Mouse (Mus musculus) liver, embryonic 12.5 days (tissue): Measurements from ENCODE around the gene Galk2. TPM values are rescaled to one million over a fixed set of nuclear protein-coding genes. Genes with fewer than 3 reads are reported as not detected.

Source experiments
- ATAC-seq: fragments of 200-750 bp; cut with Nextera tagmentation; 2 replicates; pipeline ENCODE4 v1.8.0; 2017; ENCODE audit warnings: moderate number of reproducible peaks, mild to moderate bottlenecking, moderate library complexity
- H3K27ac ChIP-seq: fragments of 300-500 bp; sonication (generic); 2 replicates; pipeline ENCODE4 v1.5.1; 2016; ENCODE audit warnings: mild to moderate bottlenecking
- H3K27me3 ChIP-seq: fragments of 300-500 bp; sonication (generic); replicated peaks from 2 replicates; pipeline ENCODE4 v1.6.1; 2016; ENCODE audit warnings: mild to moderate bottlenecking, moderate library complexity
- H3K36me3 ChIP-seq: fragments of 300-500 bp; sonication (generic); 2 replicates; pipeline ENCODE4 v1.6.1; 2016; ENCODE audit warnings: mild to moderate bottlenecking, moderate library complexity
- H3K4me1 ChIP-seq: fragments of 300-500 bp; sonication (generic); 2 replicates; pipeline ENCODE4 v1.6.1; 2016
- H3K4me2 ChIP-seq: fragments of 300-500 bp; sonication (generic); 2 replicates; pipeline ENCODE4 v1.6.1; 2016; ENCODE audit warnings: mild to moderate bottlenecking, moderate library complexity
- H3K4me3 ChIP-seq: fragments of 300-500 bp; sonication (generic); 2 replicates; pipeline ENCODE4 v1.5.1; 2016; ENCODE audit warnings: mild to moderate bottlenecking, moderate library complexity
- H3K9ac ChIP-seq: fragments of 300-500 bp; sonication (generic); 2 replicates; pipeline ENCODE4 v1.6.1; 2016; ENCODE audit warnings: mild to moderate bottlenecking, moderate library complexity
- H3K9me3 ChIP-seq: fragments of 300-500 bp; sonication (generic); replicated peaks from 2 replicates; pipeline ENCODE4 v1.6.1; 2016; ENCODE audit warnings: mild to moderate bottlenecking, moderate library complexity
- WGBS: fragments of 180-500 bp; shearing (Covaris S2); methylation state at CpG from one replicate; pipeline ENCODE4 v1.1.7; 2016; ENCODE audit not compliant: insufficient replicate concordance; 5-methylcytosine and 5-hydroxymethylcytosine counted together
- polyA plus RNA-seq: library from polyadenylated mRNA; unstranded; fragments of >200 nt; fragmentation: Nextera tagmentation; extraction: Ambion mirVana; gene quantifications from 2 replicates; pipeline ENCODE4 v1.2.1, GENCODE M21; 2016

Galk2 gene
- polyA plus RNA-seq, 1 experiment from 2014 or later = 13.2 TPM

GRCm38 (mm10) chr2:125929396-125929795 is 70.5 kb downstream of the Galk2 start:
- no peak overlapping the region for H3K9ac ChIP-seq
- H3K36me3 ChIP-seq = peaks cover 13% of the 10 kb centered on the region
- H3K4me2 ChIP-seq = no peak overlapping the region
- ATAC-seq = no peak
- no peak overlapping the region for H3K27ac ChIP-seq
- no peaks in the 10 kb centered on the region for H3K9me3 ChIP-seq
- 80% methylated on average over 3 of the region's 3 CpGs for WGBS
- no peaks in the 10 kb centered on the region for H3K27me3 ChIP-seq
- H3K4me3 ChIP-seq = no peak overlapping the region
- H3K4me1 ChIP-seq = no peaks in the 10 kb centered on the region

GRCm38 (mm10) chr2:125929872-125930271 is 71.0 kb downstream of the Galk2 start:
- H3K9ac ChIP-seq = no peak overlapping the region
- H3K4me2 ChIP-seq = no peak overlapping the region
- ATAC-seq = no peak
- H3K27ac ChIP-seq = no peak overlapping the region
- peaks cover 13% of the 10 kb centered on the region for H3K36me3 ChIP-seq
- H3K9me3 ChIP-seq = no peaks in the 10 kb centered on the region
- no peak overlapping the region for H3K4me3 ChIP-seq
- 66% methylated on average over 2 of the region's 2 CpGs for WGBS
- H3K4me1 ChIP-seq = no peaks in the 10 kb centered on the region
- no peaks in the 10 kb centered on the region for H3K27me3 ChIP-seq

- no peak for ATAC-seq
- H3K27ac ChIP-seq = no peak overlapping the region
- WGBS = 70% methylated on average over 5 of the region's 5 CpGs
- no peak overlapping the region for H3K9ac ChIP-seq
- H3K27me3 ChIP-seq = no peaks in the 10 kb centered on the region
- no peaks in the 10 kb centered on the region for H3K9me3 ChIP-seq
- no peak overlapping the region for H3K4me2 ChIP-seq
- H3K36me3 ChIP-seq = peaks cover 13% of the 10 kb centered on the region
- H3K4me3 ChIP-seq = no peak overlapping the region
- no peaks in the 10 kb centered on the region for H3K4me1 ChIP-seq
These were observed 72.3 kb downstream of the Galk2 start for GRCm38 (mm10) chr2:125931193-125931592.

GRCm38 (mm10) chr2:125932734-125933133 is 73.8 kb downstream of the Galk2 start:
- H3K9me3 ChIP-seq = no peaks in the 10 kb centered on the region
- peaks cover 13% of the 10 kb centered on the region for H3K36me3 ChIP-seq
- H3K4me3 ChIP-seq = no peak overlapping the region
- no peak overlapping the region for H3K27ac ChIP-seq
- ATAC-seq = no peak
- H3K4me1 ChIP-seq = no peaks in the 10 kb centered on the region
- H3K27me3 ChIP-seq = no peaks in the 10 kb centered on the region
- H3K4me2 ChIP-seq = no peak overlapping the region
- no peak overlapping the region for H3K9ac ChIP-seq

GRCm38 (mm10) chr2:125933977-125934376 is 75.1 kb downstream of the Galk2 start:
- H3K9me3 ChIP-seq = no peaks in the 10 kb centered on the region
- no peak for ATAC-seq
- no peak overlapping the region for H3K4me2 ChIP-seq
- 56% methylated on average over 3 of the region's 3 CpGs for WGBS
- no peak overlapping the region for H3K4me3 ChIP-seq
- no peaks in the 10 kb centered on the region for H3K4me1 ChIP-seq
- H3K27me3 ChIP-seq = no peaks in the 10 kb centered on the region
- no peak overlapping the region for H3K27ac ChIP-seq
- H3K36me3 ChIP-seq = peaks cover 13% of the 10 kb centered on the region
- no peak overlapping the region for H3K9ac ChIP-seq

- Histone ChIP-seq H3K27me3 (no peaks in the 10 kb centered on the region), H3K4me1 (no peaks in the 10 kb centered on the region), H3K9ac (no peak overlapping the region), H3K4me2 (no peak overlapping the region), H3K27ac (no peak overlapping the region), H3K4me3 (no peak overlapping the region), H3K9me3 (no peaks in the 10 kb centered on the region), H3K36me3 (peaks cover 9% of the 10 kb centered on the region)
- no peak for ATAC-seq
- 58% methylated on average over 5 of the region's 5 CpGs for WGBS
These were observed 77.5 kb downstream of the Galk2 start for GRCm38 (mm10) chr2:125936396-125936795.

- H3K4me2 ChIP-seq = no peak overlapping the region
- H3K4me3 ChIP-seq = no peak overlapping the region
- no peaks in the 10 kb centered on the region for H3K27me3 ChIP-seq
- H3K36me3 ChIP-seq = no peaks in the 10 kb centered on the region
- no peak overlapping the region for H3K27ac ChIP-seq
- WGBS = 72% methylated on average over 6 of the region's 6 CpGs
- ATAC-seq = no peak
- no peaks in the 10 kb centered on the region for H3K4me1 ChIP-seq
- no peak overlapping the region for H3K9ac ChIP-seq
- H3K9me3 ChIP-seq = no peaks in the 10 kb centered on the region
These were observed 80.2 kb downstream of the Galk2 start for GRCm38 (mm10) chr2:125938993-125939642.

- no peaks in the 10 kb centered on the region for H3K9me3 ChIP-seq
- H3K36me3 ChIP-seq = no peaks in the 10 kb centered on the region
- H3K27me3 ChIP-seq = no peaks in the 10 kb centered on the region
- H3K27ac ChIP-seq = no peak overlapping the region
- H3K9ac ChIP-seq = no peak overlapping the region
- no peak for ATAC-seq
- WGBS = 68% methylated on average over 6 of the region's 6 CpGs
- no peak overlapping the region for H3K4me3 ChIP-seq
- no peaks in the 10 kb centered on the region for H3K4me1 ChIP-seq
- no peak overlapping the region for H3K4me2 ChIP-seq
These were observed 82.3 kb downstream of the Galk2 start for GRCm38 (mm10) chr2:125941111-125941785.

- peaks cover 1% of the 10 kb centered on the region; the same call in 1 of the 2 replicates for H3K36me3 ChIP-seq
- no peaks in the 10 kb centered on the region for H3K4me1 ChIP-seq
- H3K9me3 ChIP-seq = no peaks in the 10 kb centered on the region
- no peak overlapping the region for H3K4me3 ChIP-seq
- 67% methylated on average over 1 of the region's 1 CpGs for WGBS
- H3K9ac ChIP-seq = no peak overlapping the region
- no peak overlapping the region for H3K27ac ChIP-seq
- no peak overlapping the region for H3K4me2 ChIP-seq
- ATAC-seq = no peak
- no peaks in the 10 kb centered on the region for H3K27me3 ChIP-seq
These were observed 84.4 kb downstream of the Galk2 start for GRCm38 (mm10) chr2:125943301-125943700.

GRCm38 (mm10) chr2:125948195-125948594 is 89.3 kb downstream of the Galk2 start:
- Histone ChIP-seq H3K9ac (no peak overlapping the region), H3K4me1 (no peaks in the 10 kb centered on the region), H3K36me3 (peaks cover 9% of the 10 kb centered on the region), H3K9me3 (no peaks in the 10 kb centered on the region), H3K4me3 (no peak overlapping the region), H3K27me3 (no peaks in the 10 kb centered on the region), H3K4me2 (no peak overlapping the region), H3K27ac (no peak overlapping the region)
- WGBS = 63% methylated on average over 2 of the region's 2 CpGs
- no peak for ATAC-seq

GRCm38 (mm10) chr2:125968811-125969210 is 109.9 kb downstream of the Galk2 start:
- Histone ChIP-seq H3K9ac (no peak overlapping the region), H3K27ac (no peak overlapping the region), H3K4me2 (no peak overlapping the region), H3K4me3 (no peak overlapping the region), H3K9me3 (no peaks in the 10 kb centered on the region), H3K4me1 (no peaks in the 10 kb centered on the region), H3K27me3 (no peaks in the 10 kb centered on the region), H3K36me3 (no peaks in the 10 kb centered on the region)
- ATAC-seq = no peak
- WGBS = 69% methylated on average over 1 of the region's 1 CpGs

- Histone ChIP-seq H3K4me1 (no peaks in the 10 kb centered on the region), H3K9me3 (no peaks in the 10 kb centered on the region), H3K4me3 (no peak overlapping the region), H3K36me3 (no peaks in the 10 kb centered on the region), H3K9ac (no peak overlapping the region), H3K27me3 (no peaks in the 10 kb centered on the region), H3K27ac (no peak overlapping the region), H3K4me2 (no peak overlapping the region)
- WGBS = 66% methylated on average over 6 of the region's 6 CpGs
- no peak for ATAC-seq
These were observed 114.3 kb downstream of the Galk2 start for GRCm38 (mm10) chr2:125973207-125973606.

GRCm38 (mm10) chr2:125975206-125975605 is 116.3 kb downstream of the Galk2 start:
- Histone ChIP-seq H3K36me3 (no peaks in the 10 kb centered on the region), H3K4me3 (no peak overlapping the region), H3K9ac (no peak overlapping the region), H3K27ac (no peak overlapping the region), H3K27me3 (no peaks in the 10 kb centered on the region), H3K9me3 (no peaks in the 10 kb centered on the region), H3K4me1 (no peaks in the 10 kb centered on the region), H3K4me2 (no peak overlapping the region)
- 88% methylated on average over 10 of the region's 10 CpGs for WGBS
- no peak for ATAC-seq
